In genomic region chr11:75193256-75194071, GRCm38 (mm10) we compare ENCODE assay signal across 8 mouse cellular contexts. TPM values are rescaled to one million over a fixed set of nuclear protein-coding genes. Genes with fewer than 3 reads are reported as not detected.
DNase-seq lines count a peak whose midpoint lies in the region; ATAC-seq lines count a peak whose summit lies in the region.

Gene Rtn4rl1 (plus strand): TSS chr11:75193783.

- no peaks in the 10 kb centered on the region for H3K9me3 ChIP-seq in forebrain, embryonic 14.5 days (replicated peaks; ENCODE audit: control insufficient read depth, low read length)
- no peaks in the 10 kb centered on the region for H3K9me3 ChIP-seq in hindbrain, embryonic 10.5 days
- no peaks in the 10 kb centered on the region for H3K9me3 ChIP-seq in lung, embryonic 16.5 days (ENCODE audit: control insufficient read depth, low read length)

- H3K36me3 ChIP-seq in forebrain, embryonic 14.5 days (ENCODE audit: control insufficient read depth, insufficient read depth, low read length): no peaks in the 10 kb centered on the region
- no peaks in the 10 kb centered on the region for H3K36me3 ChIP-seq in hindbrain, embryonic 10.5 days
- H3K36me3 ChIP-seq in lung, embryonic 16.5 days (ENCODE audit: control insufficient read depth, insufficient read depth, low read length): no peaks in the 10 kb centered on the region

- peak within 1 kb of the TSS; percentile 59 for H3K9ac ChIP-seq in forebrain, embryonic 14.5 days (ENCODE audit: low read length)
- H3K9ac ChIP-seq in lung, embryonic 16.5 days (ENCODE audit: low read length): peak within 1 kb of the TSS; percentile 62

- peaks cover 59% of the 10 kb centered on the region for H3K27me3 ChIP-seq in forebrain, embryonic 14.5 days (replicated peaks; ENCODE audit: control insufficient read depth, insufficient read depth, low read length)
- H3K27me3 ChIP-seq in hindbrain, embryonic 10.5 days (ENCODE audit: insufficient read depth, poor library complexity, severe bottlenecking): peaks cover 77% of the 10 kb centered on the region
- H3K27me3 ChIP-seq in lung, embryonic 16.5 days (ENCODE audit: control insufficient read depth, insufficient read depth, low read depth, low read length): peaks cover 38% of the 10 kb centered on the region

- under 1% methylated on average over 70 of the region's 84 CpGs for WGBS in forebrain, embryonic 14.5 days
- under 1% methylated on average over 84 of the region's 84 CpGs for WGBS in hindbrain, embryonic 10.5 days
- WGBS in lung, embryonic 16.5 days: under 1% methylated on average over 70 of the region's 84 CpGs

- DNase-seq in adrenal gland, postnatal 14 days: peak; percentile 90
- peak; percentile 59 for DNase-seq in forebrain, embryonic 14.5 days (ENCODE audit: low spot score)
- peak; percentile 58 for DNase-seq in hindbrain, embryonic 10.5 days (ENCODE audit: low spot score)
- DNase-seq in layer of hippocampus, adult 9-11 months: peak; percentile 78
- peak; percentile 77 for DNase-seq in ovary, postnatal 36 days (ENCODE audit: low spot score)
- DNase-seq in urinary bladder, postnatal 14 days (ENCODE audit: low spot score): peak; percentile 81

- peaks cover 26% of the 10 kb centered on the region for H3K4me1 ChIP-seq in forebrain, embryonic 14.5 days (ENCODE audit: control insufficient read depth, insufficient read depth, low read length)
- peaks cover 80% of the 10 kb centered on the region for H3K4me1 ChIP-seq in hindbrain, embryonic 10.5 days (replicated peaks)
- peaks cover 32% of the 10 kb centered on the region for H3K4me1 ChIP-seq in lung, embryonic 16.5 days (replicated peaks; ENCODE audit: control insufficient read depth, insufficient read depth, low read length)

- peak within 1 kb of the TSS; percentile 67 for H3K4me2 ChIP-seq in forebrain, embryonic 14.5 days (ENCODE audit: low read length)
- H3K4me2 ChIP-seq in lung, embryonic 16.5 days (ENCODE audit: low read depth, low read length): peak within 1 kb of the TSS; percentile 93

- H3K4me3 ChIP-seq in forebrain, embryonic 14.5 days (ENCODE audit: low read depth, low read length): peak within 1 kb of the TSS; percentile 44
- H3K4me3 ChIP-seq in hindbrain, embryonic 10.5 days: peak within 1 kb of the TSS; percentile 60
- H3K4me3 ChIP-seq in lung, embryonic 16.5 days (ENCODE audit: low read length): peak within 1 kb of the TSS; percentile 59

- 0 out of 2 replicates have a peak within 1 kb of the TSS, but pooled peaks have one; percentile 14 for H3K27ac ChIP-seq in forebrain, embryonic 14.5 days (ENCODE audit: low read depth, low read length)
- peak within 1 kb of the TSS; percentile 75 for H3K27ac ChIP-seq in hindbrain, embryonic 10.5 days
- H3K27ac ChIP-seq in lung, embryonic 16.5 days (ENCODE audit: low read length): no peak within 1 kb of the TSS

- peak; percentile 50 for ATAC-seq in CD4-positive, CD25-positive, alpha-beta regulatory T cell, adult 4 months
- ATAC-seq in forebrain, embryonic 14.5 days: no peak
- ATAC-seq in lung, embryonic 16.5 days (ENCODE audit: low read depth): peak; percentile 28

RNA-seq across cellular contexts. Expression of gene Rtn4rl1, which starts in this region (rescaled TPM):
- polyA plus RNA-seq in CD4-positive, CD25-positive, alpha-beta regulatory T cell, adult 4 months (2017; shearing (Covaris generic)): 1 to 10 TPM; 1.5 to 1.8 TPM
- total RNA-seq in adrenal gland, postnatal 14 days (2021): 29.5 and 32.6 TPM in 2 replicates
- 5.0 and 7.4 TPM in 2 replicates for polyA plus RNA-seq in forebrain, embryonic 14.5 days (2014; fragmentation: Nextera tagmentation; extraction: Ambion mirVana)
- 2.5 and 2.8 TPM in 2 replicates for polyA plus RNA-seq in hindbrain, embryonic 10.5 days (2016; fragmentation: Nextera tagmentation; extraction: Ambion mirVana)
- polyA plus RNA-seq in lung, embryonic 16.5 days (2015; fragmentation: Nextera tagmentation; extraction: Ambion mirVana): 2.0 and 2.9 TPM in 2 replicates
